Mouse (Mus musculus) Patski (cell line): ENCODE data around the gene Birc2. TPM values are rescaled to one million over a fixed set of nuclear protein-coding genes. Genes with fewer than 3 reads are reported as not detected.

Source experiments
- ATAC-seq: fragments of 100-300 bp; one replicate; pipeline ENCODE4 v1.8.0; 2021
- CTCF ChIA-PET: fragments of 350-600 bp; sonication (Branson Sonifier 250); formaldehyde crosslinking; loops from one replicate; lab custom pipeline; 2022; ENCODE audit warnings: inconsistent platforms; lab: Charles Lee
- POLR2A ChIA-PET: fragments of 350-600 bp; sonication (Branson Sonifier 250); formaldehyde crosslinking; loops from one replicate; lab custom pipeline; 2022; ENCODE audit warnings: antibody characterized with exemption, inconsistent platforms; lab: Charles Lee
- DNase-seq: peaks from one replicate; pipeline ENCODE4 v3.0.0-alpha.2; 2011; ENCODE audit warnings: low read depth, low spot score
- H3K27me3 ChIP-seq: fragments of 371-371 bp; one replicate; pipeline ENCODE4 v1.5.1; 2021
- CTCF ChIP-seq: fragments of 100-300 bp; IDR thresholded peaks from one replicate; pipeline ENCODE4 v1.5.1; 2021
- in situ Hi-C: fragments of 300-500 bp; cut with MboI; formaldehyde crosslinking; loops from 3 replicates; pipeline ENCODE4 v1.11.1; 2018; ENCODE audit warnings: low pct_unique_long_range_greater_than_20kb, mixed read lengths
- polyA plus RNA-seq: library from polyadenylated mRNA; unstranded; gene quantifications from one replicate; pipeline ENCODE4 v1.2.3, GENCODE M21; 2021

Gene Birc2
- polyA plus RNA-seq, 1 experiment from 2014 or later: 37.1 TPM

DNA sequence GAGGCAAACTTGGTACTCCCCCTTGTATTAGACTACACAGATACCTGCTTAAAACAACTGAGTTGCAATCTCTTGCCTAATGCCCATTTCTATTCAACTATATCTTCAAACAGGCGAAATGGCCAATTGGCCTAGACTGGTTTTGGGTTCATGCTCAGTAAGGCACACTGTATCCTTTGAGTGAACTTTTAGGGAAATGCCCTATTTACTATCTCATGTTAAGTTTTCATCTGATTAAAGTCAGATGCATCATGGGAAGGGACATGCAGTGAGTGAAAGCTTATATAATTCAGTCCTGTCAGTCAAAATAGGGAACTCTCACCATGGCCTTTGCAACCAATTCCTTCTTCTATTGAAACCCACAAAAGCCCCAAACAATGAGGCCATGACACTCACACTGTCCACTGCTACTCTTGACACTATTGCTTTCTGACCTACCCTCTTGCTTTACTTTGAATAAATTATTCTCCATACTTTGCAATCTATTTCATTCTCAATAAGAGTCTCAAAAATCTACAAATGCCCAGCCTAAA is 9.9 kb upstream of the Birc2 start:
- ChIA-PET POLR2A (no interaction called here), CTCF (interaction anchor here (1.0 kb wide), 1 partner anchor 8 kb away, joined by 3 read pairs; no protein-coding TSS in a partner anchor)
- no peak for ATAC-seq
- in situ Hi-C loops: no loop called here
- no peak for TF ChIP-seq CTCF
- DNase-seq: no peak
- no peaks in the 10 kb centered on the region for H3K27me3 ChIP-seq

DNA sequence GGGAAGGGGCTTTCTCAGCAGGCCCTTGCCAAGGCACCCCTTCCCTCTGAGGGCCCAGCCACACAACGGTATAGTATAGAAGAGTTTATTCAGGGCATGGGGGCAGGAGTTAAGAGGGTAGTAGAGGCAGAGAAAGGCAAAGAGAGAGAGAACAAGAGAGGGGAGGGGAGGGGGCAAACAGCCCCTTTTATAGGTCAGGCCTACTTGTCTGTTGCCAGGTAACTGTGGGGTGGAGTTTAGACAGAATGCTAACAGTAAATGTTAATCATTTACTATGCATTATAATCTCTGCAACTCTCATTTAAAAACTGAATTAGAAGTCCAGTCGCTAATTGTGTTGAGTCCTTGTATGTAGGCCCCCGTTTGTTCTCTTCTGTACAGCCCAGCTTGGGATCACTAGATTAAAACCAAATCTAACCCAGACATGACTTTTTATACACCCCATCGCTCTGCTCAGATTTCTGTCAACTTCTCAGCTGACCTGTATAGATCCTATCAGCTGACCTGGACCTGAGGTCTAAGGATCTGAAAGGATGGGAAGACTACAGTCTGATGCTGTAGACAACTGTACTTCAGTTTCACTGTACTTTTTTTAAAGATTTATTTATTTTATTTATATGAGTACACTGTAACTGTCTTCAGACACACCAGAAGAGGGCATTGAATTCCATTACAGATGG is 8.5 kb upstream of the Birc2 start:
- DNase-seq: no peak
- ChIA-PET CTCF (no interaction called here), POLR2A (no interaction called here)
- in situ Hi-C loops: no loop called here
- no peaks in the 10 kb centered on the region for H3K27me3 ChIP-seq
- no peak for TF ChIP-seq CTCF
- ATAC-seq: no peak

DNA sequence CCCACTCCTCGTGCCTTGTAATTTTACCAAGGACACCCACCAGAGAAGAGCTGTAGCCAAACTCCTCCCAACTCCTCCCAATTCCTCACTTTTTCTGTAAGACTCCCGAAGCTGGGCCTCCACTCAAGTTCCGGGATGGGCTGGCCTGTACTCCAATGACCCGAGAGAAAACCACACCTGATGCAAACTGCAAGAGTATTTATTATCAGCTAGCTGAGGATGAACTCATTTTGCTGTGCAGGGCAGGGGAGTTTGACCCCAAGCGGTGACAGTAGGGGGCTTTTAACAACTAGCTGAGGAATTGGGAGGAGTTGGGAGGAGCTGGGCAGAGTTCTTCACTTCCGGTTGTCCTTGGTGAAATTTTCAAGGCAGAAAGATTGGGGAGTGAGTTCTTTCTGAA is 4.4 kb upstream of the Birc2 start:
- ATAC-seq (no peak), DNase-seq (no peak)
- ChIA-PET CTCF (interaction anchor here (1.7 kb wide), 1 partner anchor 11 kb away, joined by 3 read pairs; no protein-coding TSS in a partner anchor), POLR2A (no interaction called here)
- H3K27me3 ChIP-seq: no peaks in the 10 kb centered on the region
- no peak for TF ChIP-seq CTCF
- in situ Hi-C loops: no loop called here

DNA sequence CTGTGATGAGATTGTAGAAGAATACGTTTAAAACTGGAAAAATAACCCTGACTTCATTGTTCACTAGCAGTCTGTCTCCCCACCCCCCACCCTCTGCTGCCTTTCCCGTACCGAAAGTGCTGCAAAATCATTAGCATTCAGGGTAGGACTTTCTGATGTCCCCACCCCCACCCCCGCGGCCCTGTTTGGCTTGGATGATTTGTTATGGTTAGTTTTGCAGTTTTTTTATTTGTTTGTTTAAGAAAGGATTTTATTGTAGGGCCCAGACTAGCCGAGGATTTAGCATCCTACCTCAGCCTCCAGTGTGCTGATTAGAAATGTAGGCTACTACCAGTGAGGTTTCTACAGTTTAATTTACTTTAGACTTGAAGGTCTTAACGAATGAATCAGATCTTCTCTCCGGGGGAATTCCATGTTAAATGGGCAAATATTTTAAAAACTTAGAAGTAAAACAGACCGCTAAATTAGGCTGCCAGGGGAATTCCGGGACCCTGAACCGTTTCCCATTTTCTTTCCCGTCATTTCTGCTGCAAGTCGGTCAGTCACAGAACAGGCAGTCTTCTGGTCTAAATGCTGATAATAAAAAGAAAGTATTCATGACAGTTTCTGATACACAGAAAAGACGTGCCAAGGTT is 1.1 kb upstream of the Birc2 start:
- CTCF ChIA-PET: no interaction called here
- no peaks in the 10 kb centered on the region for H3K27me3 ChIP-seq
- POLR2A ChIA-PET: no interaction called here
- in situ Hi-C loops: no loop called here
- DNase-seq: peak; percentile 44
- TF ChIP-seq CTCF: no peak
- no peak for ATAC-seq

DNA sequence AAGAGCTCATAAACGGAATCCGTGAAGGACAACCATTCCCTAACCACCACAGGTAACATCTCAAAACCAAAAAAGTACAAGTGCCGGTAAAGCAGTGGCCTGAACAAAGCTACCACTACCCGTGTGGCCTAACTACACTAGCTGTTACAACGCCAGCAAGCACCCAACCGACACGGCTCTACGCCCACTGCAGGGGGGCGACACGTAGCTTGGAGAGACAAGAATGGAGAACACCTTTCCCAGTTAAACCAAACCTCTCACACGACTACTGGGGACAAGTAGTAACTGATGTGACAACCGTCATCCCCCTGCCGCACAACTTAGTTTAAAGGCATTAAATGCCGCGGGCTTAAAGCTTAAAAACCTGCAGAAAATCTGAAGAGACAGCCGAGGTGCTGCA is 533 bp downstream of the Birc2 start:
- DNase-seq: no peak
- in situ Hi-C loops: no loop called here
- no peaks in the 10 kb centered on the region for H3K27me3 ChIP-seq
- POLR2A ChIA-PET: interaction anchor here (0.6 to 1.4 kb wide), 5 partner anchors 35 to 184 kb away, joined by 3 to 5 read pairs (median 4); partner anchors contain the start of genes Birc3 and Mmp7
- ATAC-seq: peak; percentile 72
- TF ChIP-seq CTCF: no peak
- CTCF ChIA-PET: interaction anchor here (1.3 to 1.5 kb wide), 2 partner anchors 18 to 70 kb away, joined by 3 read pairs; no protein-coding TSS in a partner anchor

DNA sequence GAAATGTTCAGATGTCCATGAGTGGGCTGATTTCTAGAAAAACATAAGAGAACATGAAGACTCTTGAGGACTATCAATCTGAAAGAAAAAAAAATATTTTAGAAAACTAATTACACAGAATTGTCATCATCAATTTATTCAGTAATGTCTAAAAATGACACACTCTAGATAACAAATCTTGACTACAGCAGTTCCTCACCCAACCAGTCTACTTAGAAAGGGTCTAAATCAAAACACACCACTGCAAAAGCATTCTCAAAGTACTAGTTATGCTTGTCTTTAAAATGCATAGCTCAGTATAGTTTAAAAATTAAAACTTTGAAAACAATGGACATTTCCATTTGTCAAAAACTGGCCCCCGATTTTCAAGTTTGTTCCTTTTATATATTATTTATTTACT is 1.6 kb downstream of the Birc2 start:
- no peaks in the 10 kb centered on the region for H3K27me3 ChIP-seq
- no peak for TF ChIP-seq CTCF
- POLR2A ChIA-PET: no interaction called here
- in situ Hi-C loops: no loop called here
- ATAC-seq: no peak
- CTCF ChIA-PET: interaction anchor here (0.8 to 1.3 kb wide), 2 partner anchors 15 to 17 kb away, joined by 3 read pairs; no protein-coding TSS in a partner anchor
- no peak for DNase-seq

DNA sequence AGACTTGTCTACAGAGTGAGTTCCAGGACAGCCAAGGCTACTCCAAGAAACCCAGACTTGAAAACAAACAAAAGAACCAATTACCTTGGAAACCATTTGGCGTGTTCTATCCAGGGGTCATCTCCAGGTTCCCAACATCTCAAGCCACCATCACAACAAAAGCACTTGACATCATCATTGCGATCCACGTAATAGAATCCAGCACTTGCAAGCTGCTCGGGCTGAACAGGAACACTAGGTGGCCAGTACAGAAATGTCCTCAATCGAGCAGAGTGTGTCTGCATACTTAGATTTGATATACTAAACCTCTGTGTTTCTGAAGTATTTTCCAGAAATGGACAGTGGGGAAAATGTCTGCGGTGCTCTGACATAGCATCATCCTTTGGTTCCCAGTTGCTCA is 3.4 kb downstream of the Birc2 start:
- in situ Hi-C loops: no loop called here
- peak; percentile 17 for TF ChIP-seq CTCF
- no peak for DNase-seq
- ATAC-seq: no peak
- no peaks in the 10 kb centered on the region for H3K27me3 ChIP-seq
- ChIA-PET POLR2A (no interaction called here), CTCF (no interaction called here)

DNA sequence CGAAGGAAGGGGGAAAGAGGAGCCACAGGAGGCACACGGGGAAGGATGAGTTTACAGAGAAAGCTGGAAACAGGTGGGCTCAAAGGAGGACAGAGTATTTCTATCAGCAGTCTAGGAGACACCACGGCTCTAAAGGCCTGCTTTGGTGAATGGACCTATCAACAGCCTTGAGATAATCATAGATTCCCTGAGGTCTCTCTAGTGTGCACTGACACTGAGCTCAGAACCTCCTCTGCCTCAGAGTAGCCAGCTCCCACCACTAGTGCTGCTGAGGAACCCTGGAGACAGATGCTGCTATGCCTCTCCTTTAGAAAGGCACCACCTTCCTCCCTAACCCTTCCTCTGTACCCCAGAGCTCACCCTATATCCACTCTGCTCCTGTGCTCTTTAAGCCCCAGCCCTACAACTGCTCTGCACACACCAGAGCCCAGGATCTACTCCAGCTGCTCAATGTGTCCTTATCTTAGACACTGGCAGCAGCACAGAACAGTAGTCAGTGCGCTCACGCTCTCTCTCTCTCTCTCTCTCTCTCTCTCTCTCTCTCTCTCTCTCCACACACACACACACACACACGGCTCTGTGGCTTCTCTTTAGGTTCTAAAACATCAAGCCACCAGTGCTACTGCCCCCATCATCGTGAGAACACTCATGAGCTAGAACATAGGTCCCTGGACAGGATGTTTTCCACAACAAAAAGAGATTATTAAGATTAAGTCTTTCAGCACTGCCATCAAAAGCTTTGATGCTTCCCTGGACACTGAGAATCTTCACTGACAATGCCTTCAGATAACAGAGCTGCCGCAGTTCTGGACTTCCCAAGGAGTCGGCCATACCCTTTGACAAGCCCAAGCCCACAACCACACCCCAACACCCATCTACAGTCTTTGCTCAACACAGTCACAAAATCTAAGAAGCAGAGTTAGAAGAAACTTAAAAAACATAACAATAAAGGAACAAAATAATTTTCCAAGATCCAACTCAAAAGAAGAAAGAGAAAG is 7.0 kb downstream of the Birc2 start:
- no peak for TF ChIP-seq CTCF

DNA sequence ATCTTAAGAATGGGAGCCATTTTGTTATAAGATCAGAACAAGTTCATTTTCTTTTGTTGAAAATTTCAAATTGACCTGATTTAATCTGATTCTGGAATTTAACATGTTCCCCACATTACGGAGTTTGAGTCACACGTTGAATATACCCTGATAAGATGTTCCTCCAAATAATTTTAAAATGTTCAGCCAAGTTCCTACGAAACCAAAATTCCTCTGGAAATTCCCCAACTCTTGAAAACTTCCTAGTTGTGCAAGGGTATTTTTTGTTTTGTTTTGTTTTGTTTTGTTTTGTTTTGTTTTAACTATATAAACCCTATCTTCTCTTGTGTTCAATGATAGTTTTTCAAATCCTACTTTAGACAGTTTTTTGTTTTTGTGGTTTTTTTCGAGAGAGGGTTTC is 8.2 kb downstream of the Birc2 start:
- ATAC-seq (no peak), DNase-seq (no peak)
- POLR2A ChIA-PET: no interaction called here
- CTCF ChIA-PET: interaction anchor here (1.2 kb wide), 1 partner anchor 10 kb away, joined by 3 read pairs; no protein-coding TSS in a partner anchor
- in situ Hi-C loops: no loop called here
- H3K27me3 ChIP-seq: no peaks in the 10 kb centered on the region
- no peak for TF ChIP-seq CTCF

More for the DNA sequence above, 7.0 kb downstream of the Birc2 start:
- DNase-seq: no peak
- no peaks in the 10 kb centered on the region for H3K27me3 ChIP-seq
- ATAC-seq: no peak
- in situ Hi-C loops: no loop called here
- ChIA-PET CTCF (interaction anchor here (1.2 to 1.3 kb wide), 2 partner anchors 8 to 11 kb away, joined by 3 read pairs; no protein-coding TSS in a partner anchor), POLR2A (no interaction called here)

DNA sequence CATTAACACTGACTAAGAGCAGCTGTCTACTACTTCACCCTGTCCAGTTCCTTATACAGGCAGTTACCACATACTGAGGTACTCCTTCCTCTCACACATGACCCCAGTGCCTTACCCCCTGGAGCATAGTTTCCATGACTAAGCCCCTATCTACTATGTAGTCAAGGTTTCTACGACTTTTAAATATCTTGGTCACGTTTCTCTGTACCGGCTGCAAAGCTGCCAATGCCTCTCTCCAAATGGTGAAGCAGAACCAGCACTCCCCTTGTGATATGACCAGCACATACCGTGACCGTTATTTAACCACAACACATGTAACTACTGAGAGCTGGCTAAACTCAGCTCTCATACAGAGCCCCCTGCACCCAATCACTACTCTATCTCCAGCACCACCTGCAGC is 11.9 kb downstream of the Birc2 start:
- no peak for ATAC-seq
- ChIA-PET POLR2A (no interaction called here), CTCF (interaction anchor here (1.5 kb wide), 1 partner anchor 28 kb away, joined by 3 read pairs; no protein-coding TSS in a partner anchor)
- in situ Hi-C loops: no loop called here
- no peak for TF ChIP-seq CTCF
- no peak for DNase-seq
- H3K27me3 ChIP-seq: no peaks in the 10 kb centered on the region
